Mouse (Mus musculus) cerebellum, postnatal 36 days (tissue): ENCODE measurements around the gene Ube2d1.

Source experiments
- DNase-seq, 2 experiments: peaks; one replicate each; pipeline ENCODE4 v3.0.0; 2021 to 2022; ENCODE audit warnings: mixed read lengths in 2 of 2

Gene Ube2d1

GRCm38 (mm10) chr10:71284511-71285125 is 444 bp downstream of the Ube2d1 start:
- DNase-seq, result no peak

GRCm38 (mm10) chr10:71284131-71284510 is 941 bp downstream of the Ube2d1 start:
- no peak for DNase-seq

GRCm38 (mm10) chr10:71273008-71273739 is 11.9 kb downstream of the Ube2d1 start:
- no peak for DNase-seq

- DNase-seq, result no peak
Measured at GRCm38 (mm10) chr10:71267973-71268372, 17.1 kb downstream of the Ube2d1 start.

- no peak for DNase-seq
Measured at GRCm38 (mm10) chr10:71267511-71267910, 17.6 kb downstream of the Ube2d1 start.

- no peak for DNase-seq
Measured at GRCm38 (mm10) chr10:71265067-71265466, 20.0 kb downstream of the Ube2d1 start.

GRCm38 (mm10) chr10:71261637-71262036 is 23.4 kb downstream of the Ube2d1 start:
- no peak for DNase-seq

GRCm38 (mm10) chr10:71258943-71259342 is 26.1 kb downstream of the Ube2d1 start:
- DNase-seq, result no peak

- no peak for DNase-seq
Measured at GRCm38 (mm10) chr10:71258516-71258915, 26.5 kb downstream of the Ube2d1 start.

GRCm38 (mm10) chr10:71253147-71253546 is 31.9 kb downstream of the Ube2d1 start:
- DNase-seq, result no peak

- no peak for DNase-seq
Measured at GRCm38 (mm10) chr10:71252421-71252820, 32.6 kb downstream of the Ube2d1 start.

- DNase-seq, result no peak
Measured at GRCm38 (mm10) chr10:71251846-71252245, 33.2 kb downstream of the Ube2d1 start.

GRCm38 (mm10) chr10:71251256-71251655 is 33.8 kb downstream of the Ube2d1 start:
- DNase-seq, result no peak

- DNase-seq, result peak; percentile 80 to 87
Measured at GRCm38 (mm10) chr10:71250472-71250871, 34.6 kb downstream of the Ube2d1 start.

GRCm38 (mm10) chr10:71249086-71249880 is 35.8 kb downstream of the Ube2d1 start:
- DNase-seq, result peak; percentile 26 to 44

- DNase-seq, result no peak
Measured at GRCm38 (mm10) chr10:71246956-71247355, 38.1 kb downstream of the Ube2d1 start.

GRCm38 (mm10) chr10:71239479-71240120 is 45.5 kb downstream of the Ube2d1 start:
- no peak for DNase-seq

GRCm38 (mm10) chr10:71238240-71238554 is 46.9 kb downstream of the Ube2d1 start, which contains the start of gene Tfam:
TSS of gene Tfam (minus strand) at chr10:71238280.
- no peak for DNase-seq

GRCm38 (mm10) chr10:71237516-71238239 is 47.4 kb downstream of the Ube2d1 start:
- peak; percentile 93 to 97 for DNase-seq

GRCm38 (mm10) chr10:71234071-71234470 is 51.0 kb downstream of the Ube2d1 start:
- no peak for DNase-seq

GRCm38 (mm10) chr10:71225894-71226293 is 59.2 kb downstream of the Ube2d1 start:
- DNase-seq, result peak; percentile 84 to 85

GRCm38 (mm10) chr10:71223101-71223500 is 62.0 kb downstream of the Ube2d1 start:
- DNase-seq, result no peak

GRCm38 (mm10) chr10:71222639-71223038 is 62.4 kb downstream of the Ube2d1 start:
- no peak for DNase-seq
